Mouse (Mus musculus): ENCODE data around the gene Kif17. TPM values are rescaled to one million over a fixed set of nuclear protein-coding genes. Genes with fewer than 3 reads are reported as not detected.

Kif17 gene
- not detected for polyA plus RNA-seq (2014; fragmentation: Illumina TruSeq; extraction: RNeasy Lipid Tissue Mini Kit (QIAGEN cat#74804); ENCODE audit: low read depth, low replicate concordance)

DNA sequence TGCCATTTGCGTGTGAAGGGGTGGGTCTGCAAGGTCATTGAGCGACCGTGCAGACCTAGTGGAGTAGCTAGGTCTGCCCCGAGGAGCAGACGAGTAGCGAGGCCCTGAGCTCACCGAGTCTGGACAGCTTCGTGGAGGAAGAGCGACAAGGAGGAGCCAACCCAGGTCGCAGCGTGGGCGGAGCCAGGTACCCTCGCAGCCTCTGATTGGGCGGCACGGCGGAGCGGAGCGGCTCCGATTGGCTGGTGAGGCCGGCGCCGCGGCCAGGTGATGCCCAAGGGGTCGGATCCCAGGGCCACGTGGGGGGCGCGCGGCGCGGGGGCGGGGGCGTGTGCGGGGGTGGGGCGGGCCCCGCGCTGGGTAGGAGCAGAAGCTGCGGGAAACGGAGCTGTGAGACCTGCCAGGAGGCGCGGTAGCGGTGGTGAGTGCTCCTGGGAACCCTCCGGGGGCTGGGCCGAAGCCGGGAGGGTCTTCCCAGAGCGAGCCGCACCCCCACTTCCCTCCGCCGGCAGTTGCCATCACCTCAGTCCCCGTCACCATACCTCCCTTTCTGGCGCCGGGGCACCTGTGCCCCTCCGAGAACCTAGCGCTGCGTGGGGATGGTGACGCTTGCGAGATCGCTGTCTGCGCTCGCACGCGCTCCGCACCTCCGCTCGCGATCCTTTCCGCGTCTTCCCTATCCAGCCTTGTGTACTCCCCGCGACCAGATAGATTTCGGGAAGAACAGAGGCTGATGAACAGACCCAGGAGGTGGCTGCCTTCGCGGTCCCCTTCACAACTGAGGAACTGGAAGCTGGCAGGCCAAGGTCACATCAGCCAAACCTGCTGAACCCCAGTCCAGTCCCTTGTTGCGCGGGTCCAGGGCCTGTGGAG, at the start of gene Kif17, which contains the start of gene Sh2d5:
TSS of gene Kif17 (plus strand) at position 348 of the 873 bp plus-strand sequence.
TSS of gene Sh2d5 (plus strand) at position 316 of the 873 bp plus-strand sequence.

GRCm38 (mm10) chr4:138216200-138216890, 33.9 kb upstream of the Kif17 start, which contains the start of gene Hp1bp3:
TSS of gene Hp1bp3 (plus strand) at chr4:138216296.

GRCm38 (mm10) chr4:138304340-138305104, 54.3 kb downstream of the Kif17 start, which contains the start of gene Ddost:
TSS of gene Ddost (plus strand) at chr4:138304730.

GRCm38 (mm10) chr4:138326077-138326695, 76.0 kb downstream of the Kif17 start, which contains the start of gene Pink1:
TSS of gene Pink1 (minus strand) at chr4:138326307.

Other genes with a start within 250 kb of the Kif17 start
- gene Hp1bp3, start 34.1 kb upstream of the Kif17 start, polyA plus RNA-seq (2014; fragmentation: Illumina TruSeq; extraction: RNeasy Lipid Tissue Mini Kit (QIAGEN cat#74804); ENCODE audit: low read depth, low replicate concordance) = 90.6 TPM
- not detected for gene Sh2d5, start within 50 bp of the Kif17 start, polyA plus RNA-seq (2014; fragmentation: Illumina TruSeq; extraction: RNeasy Lipid Tissue Mini Kit (QIAGEN cat#74804); ENCODE audit: low read depth, low replicate concordance)
- 12.4 TPM for gene Ddost, start 54.3 kb downstream of the Kif17 start, polyA plus RNA-seq (2014; fragmentation: Illumina TruSeq; extraction: RNeasy Lipid Tissue Mini Kit (QIAGEN cat#74804); ENCODE audit: low read depth, low replicate concordance)
- gene Pink1, start 75.9 kb downstream of the Kif17 start, polyA plus RNA-seq (2014; fragmentation: Illumina TruSeq; extraction: RNeasy Lipid Tissue Mini Kit (QIAGEN cat#74804); ENCODE audit: low read depth, low replicate concordance) = 115 TPM
- 5.8 TPM for gene Cda, start 117.6 kb downstream of the Kif17 start, polyA plus RNA-seq (2014; fragmentation: Illumina TruSeq; extraction: RNeasy Lipid Tissue Mini Kit (QIAGEN cat#74804); ENCODE audit: low read depth, low replicate concordance)
- gene Fam43b, start 146.1 kb downstream of the Kif17 start, polyA plus RNA-seq (2014; fragmentation: Illumina TruSeq; extraction: RNeasy Lipid Tissue Mini Kit (QIAGEN cat#74804); ENCODE audit: low read depth, low replicate concordance) = not detected
- gene Mul1, start 184.2 kb downstream of the Kif17 start, polyA plus RNA-seq (2014; fragmentation: Illumina TruSeq; extraction: RNeasy Lipid Tissue Mini Kit (QIAGEN cat#74804); ENCODE audit: low read depth, low replicate concordance) = 4.5 TPM
- gene Camk2n1, start 203.9 kb downstream of the Kif17 start, polyA plus RNA-seq (2014; fragmentation: Illumina TruSeq; extraction: RNeasy Lipid Tissue Mini Kit (QIAGEN cat#74804); ENCODE audit: low read depth, low replicate concordance) = 80.7 TPM